Mouse (Mus musculus) thymus, postnatal 4 days (tissue): ENCODE data around the gene Hoxa9.

Source experiments
- DNase-seq: peaks from one replicate; pipeline ENCODE4 v3.0.0; 2021

Gene Hoxa9

GRCm38 (mm10) chr6:52177061-52177735 lies 53.7 kb downstream of the Hoxa9 start, which contains the start of gene 5730596B20Rik:
TSS of gene 5730596B20Rik (plus strand) at chr6:52177498.
- no peak for DNase-seq

DNA sequence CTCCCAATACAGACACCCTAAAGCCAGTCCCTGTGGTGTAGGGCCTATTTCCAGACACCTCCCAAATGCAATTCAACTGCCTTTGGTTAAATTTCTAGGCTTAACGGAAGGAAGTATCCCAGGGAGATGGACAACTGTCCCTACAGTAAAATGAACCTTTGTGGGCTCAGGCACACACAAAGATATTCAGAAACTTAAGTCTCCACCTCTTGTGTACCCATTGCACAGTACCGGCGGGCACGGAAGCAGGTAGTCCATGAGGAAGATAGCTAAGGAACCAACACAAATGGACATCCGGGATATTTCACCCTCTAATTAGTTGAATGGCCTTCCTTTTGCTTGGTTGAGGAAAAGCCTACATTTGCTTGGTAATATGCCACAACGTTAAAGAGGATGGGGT lies 54.5 kb downstream of the Hoxa9 start:
- DNase-seq: no peak

- no peak for DNase-seq
These were observed 55.0 kb downstream of the Hoxa9 start for GRCm38 (mm10) chr6:52175864-52176263.

DNA sequence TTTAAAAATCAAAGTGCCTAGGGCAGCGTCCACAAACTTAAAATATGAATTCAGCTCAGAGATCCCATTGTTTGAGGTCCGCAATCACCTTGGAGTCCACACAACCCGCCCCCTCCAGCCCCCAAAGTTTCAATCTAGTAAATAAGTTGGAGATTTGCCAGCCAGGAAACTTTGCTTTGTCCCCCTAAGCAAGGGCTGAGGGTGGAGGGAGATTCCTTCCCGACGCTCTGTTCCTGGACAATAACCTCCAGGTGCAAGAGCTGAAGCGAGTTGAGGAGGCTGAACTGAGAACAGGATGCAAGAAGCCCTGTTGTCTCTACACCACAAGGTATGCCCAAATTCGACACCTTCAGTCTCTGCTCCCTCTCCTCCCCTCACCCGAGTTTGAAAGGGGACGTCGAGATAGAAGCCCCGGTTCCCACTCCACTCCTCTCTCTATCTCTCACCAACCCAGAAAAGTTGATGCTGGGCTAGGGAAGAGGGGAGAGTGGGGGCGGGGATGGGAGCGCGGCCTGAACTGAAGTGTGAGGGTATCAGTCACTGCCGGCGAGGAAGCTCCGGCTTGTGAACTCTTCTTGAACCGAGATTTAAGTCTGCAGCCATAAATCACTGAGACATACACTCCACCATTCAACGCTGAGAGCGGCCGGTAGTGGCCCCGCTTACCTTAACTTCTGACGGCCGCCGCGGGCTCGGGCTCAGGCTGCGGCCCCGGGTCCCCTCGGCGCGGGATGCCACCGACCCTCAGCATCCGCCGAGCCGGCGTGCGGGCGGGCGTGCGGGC lies 55.7 kb downstream of the Hoxa9 start:
- DNase-seq: no peak

- DNase-seq: no peak
These were observed 57.2 kb downstream of the Hoxa9 start for GRCm38 (mm10) chr6:52173648-52174047.
